Mouse (Mus musculus) lung, postnatal 0 days (tissue): ENCODE data around the gene Tprn.

Source experiments
- CTCF ChIP-seq: IDR thresholded peaks from 2 replicates; pipeline ENCODE4 v1.5.1; 2016; ENCODE audit warnings: antibody characterized with exemption, mild to moderate bottlenecking
- EP300 ChIP-seq: IDR thresholded peaks from 2 replicates; pipeline ENCODE4 v1.6.1; 2016; ENCODE audit warnings: antibody characterized with exemption, mild to moderate bottlenecking, control low read depth

DNA sequence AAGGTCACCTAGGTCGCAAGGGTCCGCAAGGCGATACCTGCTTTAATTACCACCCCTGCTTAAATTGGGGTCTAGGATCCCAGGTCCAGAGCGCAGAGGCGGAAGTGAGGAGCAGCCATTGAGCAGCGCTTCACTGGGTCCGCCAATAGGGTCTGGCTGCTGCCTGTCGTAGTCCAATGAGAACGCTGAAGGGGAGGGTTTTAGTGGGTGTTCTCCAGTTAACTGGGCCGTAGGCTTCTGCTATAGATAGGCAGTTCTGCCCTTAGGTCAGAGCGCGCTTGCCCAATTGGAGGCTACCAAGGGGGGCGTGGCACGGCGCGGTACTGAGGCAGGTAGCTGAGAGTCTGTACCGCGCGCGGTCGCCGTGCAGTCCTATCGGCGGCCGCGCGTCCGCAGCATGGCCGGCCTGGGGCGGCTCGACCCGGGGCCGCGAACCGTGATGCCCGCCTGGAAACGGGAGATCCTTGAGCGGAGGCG is at the start of gene Tprn:
- TF ChIP-seq CTCF (peak; percentile 20), EP300 (no peak)
